Mouse (Mus musculus): ENCODE results near the gene Pdxdc1. TPM values are rescaled to one million over a fixed set of nuclear protein-coding genes. Genes with fewer than 3 reads are reported as not detected.

Pdxdc1 gene
- polyA plus RNA-seq, 1 experiment from 2014 or later: 65.5 TPM

DNA sequence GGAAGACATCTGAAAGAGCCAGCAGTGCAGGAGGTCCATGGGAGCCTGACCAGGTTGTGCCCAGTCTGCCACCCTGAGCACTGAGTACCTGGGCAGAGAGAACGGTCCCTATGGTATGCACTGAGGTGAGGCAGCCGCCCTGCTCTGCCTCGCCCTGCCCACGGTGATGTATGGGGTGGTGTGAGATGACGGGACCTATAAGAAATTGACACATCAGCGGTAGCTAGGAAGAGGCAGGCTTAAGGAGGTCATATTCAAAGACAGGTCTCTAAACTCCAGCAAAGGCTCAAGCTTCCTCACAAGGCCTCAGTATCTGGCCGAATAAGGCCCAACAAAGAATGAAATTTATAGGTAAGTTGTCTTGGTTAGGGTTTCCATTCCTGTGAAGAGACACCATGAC, 18.9 kb upstream of the Pdxdc1 start:
- H3K4me3 ChIP-seq: no peak overlapping the region
- WGBS: 92% methylated on average over 7 of the region's 7 CpGs
- no peaks in the 10 kb centered on the region for H3K4me1 ChIP-seq
- no peak overlapping the region for H3K4me2 ChIP-seq
- peaks cover 12% of the 10 kb centered on the region; the same call in 1 of the 2 replicates for H3K36me3 ChIP-seq
- no peak overlapping the region for H3K9ac ChIP-seq
- ATAC-seq (ENCODE audit: extremely low read depth, insufficient number of reproducible peaks, low FRiP score, low TSS enrichment): no peak
- H3K27ac ChIP-seq (replicated peaks): no peak overlapping the region
- peaks cover 6% of the 10 kb centered on the region; the same call in 1 of the 2 replicates for H3K9me3 ChIP-seq
- no peaks in the 10 kb centered on the region for H3K27me3 ChIP-seq (replicated peaks)

DNA sequence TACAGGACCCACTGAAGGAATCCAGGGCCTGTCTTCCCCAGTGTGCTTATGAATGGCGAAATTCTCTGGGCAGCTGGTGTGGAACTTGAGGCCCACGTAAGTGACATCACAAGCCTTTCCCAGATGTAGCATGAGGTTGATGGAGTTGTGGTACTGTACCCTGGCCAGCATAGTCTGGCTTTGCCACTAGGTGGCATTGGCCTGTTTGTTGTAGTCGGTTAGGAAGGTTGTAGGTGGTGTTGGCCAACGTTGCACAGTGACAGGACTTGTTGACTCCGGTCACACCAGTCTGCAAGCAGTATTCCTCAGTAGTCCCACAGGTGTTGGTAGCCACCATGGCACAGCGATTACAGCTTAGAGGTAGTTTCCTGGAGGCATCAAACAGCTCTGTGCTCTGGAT, 18.1 kb upstream of the Pdxdc1 start:
- no peaks in the 10 kb centered on the region for H3K4me1 ChIP-seq
- ATAC-seq (ENCODE audit: extremely low read depth, insufficient number of reproducible peaks, low FRiP score, low TSS enrichment): no peak
- H3K27me3 ChIP-seq (replicated peaks): no peaks in the 10 kb centered on the region
- 81% methylated on average over 6 of the region's 6 CpGs for WGBS
- H3K4me2 ChIP-seq: no peak overlapping the region
- peaks cover 6% of the 10 kb centered on the region; the same call in 1 of the 2 replicates for H3K9me3 ChIP-seq
- peaks cover 12% of the 10 kb centered on the region; the same call in 1 of the 2 replicates for H3K36me3 ChIP-seq
- no peak overlapping the region for H3K9ac ChIP-seq
- H3K27ac ChIP-seq (replicated peaks): no peak overlapping the region
- no peak overlapping the region for H3K4me3 ChIP-seq

DNA sequence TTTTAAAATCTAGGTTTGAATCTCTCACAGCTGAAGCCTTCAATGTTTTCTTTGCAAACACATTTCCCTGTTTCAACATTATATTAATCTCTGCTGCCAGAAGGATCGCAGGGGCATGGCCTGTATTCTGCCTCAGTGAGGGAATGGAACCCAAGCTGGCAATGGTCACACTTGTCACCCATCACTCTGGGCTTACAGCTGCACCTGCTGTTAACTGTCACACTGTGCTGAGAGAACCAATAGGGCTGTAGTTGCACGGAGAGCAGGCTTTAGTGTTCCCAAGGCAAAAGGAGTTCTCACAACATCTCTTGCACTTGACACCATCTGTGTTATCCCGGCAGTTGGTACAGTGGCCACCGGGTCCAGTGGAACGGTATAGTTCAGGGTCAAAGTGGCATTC, 17.2 kb upstream of the Pdxdc1 start:
- Histone ChIP-seq H3K9me3 (peaks cover 6% of the 10 kb centered on the region; the same call in 1 of the 2 replicates), H3K27ac (replicated peaks) (no peak overlapping the region), H3K4me2 (no peak overlapping the region), H3K4me1 (no peaks in the 10 kb centered on the region), H3K9ac (no peak overlapping the region), H3K36me3 (peaks cover 12% of the 10 kb centered on the region; the same call in 1 of the 2 replicates), H3K27me3 (replicated peaks) (no peaks in the 10 kb centered on the region), H3K4me3 (no peak overlapping the region)
- ATAC-seq (ENCODE audit: extremely low read depth, insufficient number of reproducible peaks, low FRiP score, low TSS enrichment): no peak
- 82% methylated on average over 5 of the region's 5 CpGs for WGBS

DNA sequence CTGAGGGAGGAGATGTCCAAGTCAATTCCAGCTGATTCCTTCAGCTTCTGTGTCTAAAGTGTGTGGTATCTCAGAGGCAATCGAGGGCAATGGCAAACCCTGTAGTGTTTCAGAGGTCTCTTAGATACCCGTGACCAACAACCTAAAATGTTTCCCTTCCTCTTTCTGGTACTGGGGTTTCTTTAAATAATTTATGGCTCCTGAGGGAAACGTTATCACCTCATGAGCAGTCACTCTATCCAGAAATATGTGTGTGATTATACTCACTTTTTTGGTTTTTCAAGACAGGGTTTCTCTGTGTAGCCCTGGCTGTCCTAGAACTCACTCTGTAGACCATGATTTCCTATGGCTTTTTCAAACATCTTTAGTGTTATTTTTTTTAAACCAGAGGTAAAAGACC, 4.4 kb upstream of the Pdxdc1 start:
- H3K9ac ChIP-seq: no peak overlapping the region
- ATAC-seq (ENCODE audit: extremely low read depth, insufficient number of reproducible peaks, low FRiP score, low TSS enrichment): no peak
- no peak overlapping the region for H3K27ac ChIP-seq (replicated peaks)
- 70% methylated on average over 3 of the region's 3 CpGs for WGBS
- H3K4me2 ChIP-seq: no peak overlapping the region
- no peak overlapping the region for H3K4me3 ChIP-seq
- no peaks in the 10 kb centered on the region for H3K9me3 ChIP-seq
- no peaks in the 10 kb centered on the region for H3K36me3 ChIP-seq
- H3K27me3 ChIP-seq (replicated peaks): no peaks in the 10 kb centered on the region
- peaks cover 6% of the 10 kb centered on the region for H3K4me1 ChIP-seq

DNA sequence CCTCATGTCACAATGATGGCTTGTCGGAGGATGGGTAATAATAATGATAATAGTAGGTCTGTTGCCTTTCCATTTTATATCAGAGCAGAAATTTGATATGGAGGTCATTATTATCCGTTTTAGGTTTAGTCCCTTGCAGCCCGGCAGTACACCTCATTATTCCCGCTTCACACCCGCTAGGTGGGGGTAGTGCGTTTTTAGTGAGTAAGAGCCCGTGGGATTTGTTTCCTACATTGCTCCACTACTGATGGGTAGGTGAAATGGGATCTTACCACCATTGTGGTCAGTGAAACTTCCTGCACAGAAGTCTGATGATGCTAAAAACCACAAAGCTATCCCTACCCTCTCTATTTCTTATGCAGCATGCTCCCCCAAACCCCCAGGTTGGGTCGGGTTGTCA, 557 bp upstream of the Pdxdc1 start:
- WGBS: 6% methylated on average over 8 of the region's 8 CpGs
- Histone ChIP-seq H3K4me2 (peak overlapping the region; percentile 84), H3K9me3 (no peaks in the 10 kb centered on the region), H3K4me3 (peak overlapping the region; percentile 99), H3K27ac (replicated peaks) (peak overlapping the region; percentile 88), H3K36me3 (no peaks in the 10 kb centered on the region), H3K9ac (peak overlapping the region; percentile 96), H3K27me3 (replicated peaks) (no peaks in the 10 kb centered on the region), H3K4me1 (peaks cover 18% of the 10 kb centered on the region)
- peak; percentile 37; the same call in 1 of the 2 replicates for ATAC-seq (ENCODE audit: extremely low read depth, insufficient number of reproducible peaks, low FRiP score, low TSS enrichment)

DNA sequence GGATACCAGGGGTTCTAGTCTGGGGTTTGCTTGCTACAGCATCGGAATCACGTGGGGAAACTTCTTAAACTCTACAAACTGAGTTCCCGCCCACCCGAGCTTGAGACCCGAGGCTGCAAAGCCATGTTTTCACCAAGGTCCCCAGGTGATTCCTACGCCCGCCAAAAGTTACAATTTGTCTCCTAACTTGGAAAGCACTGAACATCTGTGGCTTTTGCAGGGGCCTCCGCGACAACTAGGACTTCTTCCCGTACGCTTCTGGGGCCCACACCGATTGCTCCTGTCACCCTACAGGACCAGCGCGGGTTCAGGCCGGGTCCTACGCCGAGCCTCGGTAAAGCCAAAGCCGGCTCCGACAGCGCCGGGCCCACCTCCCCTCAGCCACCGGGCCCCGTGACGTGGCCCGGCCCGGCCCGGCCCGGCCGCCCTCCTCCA, 517 bp downstream of the Pdxdc1 start:
- under 1% methylated on average over 30 of the region's 30 CpGs for WGBS
- H3K27ac ChIP-seq (replicated peaks): peak overlapping the region; percentile 88
- peak overlapping the region; percentile 96 for H3K9ac ChIP-seq
- peak overlapping the region; percentile 84 for H3K4me2 ChIP-seq
- no peaks in the 10 kb centered on the region for H3K27me3 ChIP-seq (replicated peaks)
- ATAC-seq (ENCODE audit: extremely low read depth, insufficient number of reproducible peaks, low FRiP score, low TSS enrichment): no peak
- H3K36me3 ChIP-seq: no peaks in the 10 kb centered on the region
- no peaks in the 10 kb centered on the region for H3K9me3 ChIP-seq
- peak overlapping the region; percentile 99 for H3K4me3 ChIP-seq
- H3K4me1 ChIP-seq: peaks cover 18% of the 10 kb centered on the region

DNA sequence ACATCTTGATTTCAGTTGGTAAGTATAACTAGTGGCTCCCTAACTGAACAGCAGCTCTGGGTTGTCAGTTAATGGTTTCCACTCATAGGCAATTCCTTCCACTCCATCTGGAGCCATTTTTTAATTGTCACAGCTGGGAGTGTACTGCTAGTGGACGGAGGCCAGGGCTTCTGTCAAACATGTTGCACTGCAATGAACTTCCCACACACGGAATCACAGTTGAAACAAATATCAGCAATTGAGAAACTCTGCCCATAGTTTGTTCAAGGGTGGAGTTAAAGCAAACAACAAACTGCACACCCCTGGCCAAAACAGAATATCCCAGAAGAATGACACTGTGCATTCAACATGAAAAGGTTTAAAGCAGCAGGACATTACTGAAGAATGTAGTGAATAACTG, 4.0 kb downstream of the Pdxdc1 start:
- no peak overlapping the region for H3K4me2 ChIP-seq
- H3K4me1 ChIP-seq: peaks cover 16% of the 10 kb centered on the region
- H3K9me3 ChIP-seq: no peaks in the 10 kb centered on the region
- no peaks in the 10 kb centered on the region for H3K27me3 ChIP-seq (replicated peaks)
- ATAC-seq (ENCODE audit: extremely low read depth, insufficient number of reproducible peaks, low FRiP score, low TSS enrichment): no peak
- H3K4me3 ChIP-seq: no peak overlapping the region
- no peak overlapping the region for H3K9ac ChIP-seq
- 61% methylated on average over 2 of the region's 2 CpGs for WGBS
- no peak overlapping the region for H3K27ac ChIP-seq (replicated peaks)
- no peaks in the 10 kb centered on the region for H3K36me3 ChIP-seq

DNA sequence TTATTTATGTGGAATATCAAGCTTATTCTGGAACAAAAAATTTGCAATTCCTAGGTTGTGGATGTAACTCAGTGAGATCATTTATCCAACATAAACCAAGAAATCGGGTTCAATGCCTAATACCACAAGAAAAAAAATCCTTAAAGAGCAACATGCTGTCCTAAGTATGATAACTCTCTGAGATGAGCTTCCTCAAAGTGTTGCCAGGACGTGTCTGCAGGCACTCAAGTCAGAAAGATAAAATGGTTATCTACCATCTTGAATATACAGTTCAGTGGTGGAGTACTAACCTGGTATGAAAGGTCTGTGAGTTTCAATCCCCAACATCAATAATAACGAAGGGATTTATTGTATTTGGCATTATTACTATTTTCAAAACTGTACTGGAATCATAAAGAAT, 6.6 kb downstream of the Pdxdc1 start:
- Histone ChIP-seq H3K36me3 (no peaks in the 10 kb centered on the region), H3K27ac (replicated peaks) (no peak overlapping the region), H3K4me2 (no peak overlapping the region), H3K4me3 (no peak overlapping the region), H3K9ac (no peak overlapping the region), H3K4me1 (peaks cover 3% of the 10 kb centered on the region), H3K9me3 (no peaks in the 10 kb centered on the region), H3K27me3 (replicated peaks) (no peaks in the 10 kb centered on the region)
- 72% methylated on average over 3 of the region's 3 CpGs for WGBS
- no peak for ATAC-seq (ENCODE audit: extremely low read depth, insufficient number of reproducible peaks, low FRiP score, low TSS enrichment)

DNA sequence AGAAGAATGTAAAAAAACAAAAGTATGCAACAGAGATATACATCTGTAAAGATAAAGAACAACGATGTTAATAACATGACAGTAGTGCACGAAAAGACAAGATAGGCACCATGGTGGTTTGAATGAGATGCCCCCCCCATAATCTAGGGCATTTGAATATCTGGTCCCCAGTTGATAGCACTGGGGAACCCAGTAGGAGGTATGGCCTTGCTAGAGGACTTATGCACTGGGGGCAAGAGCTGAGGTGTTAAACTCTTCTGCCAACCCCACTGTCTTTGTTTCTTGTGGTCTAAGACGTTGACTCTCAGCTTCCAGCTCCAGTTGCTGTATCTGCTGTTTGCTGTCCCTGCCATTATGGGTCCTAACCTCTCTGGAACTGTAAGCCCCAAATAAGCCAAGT, 7.2 kb downstream of the Pdxdc1 start:
- Histone ChIP-seq H3K27me3 (replicated peaks) (no peaks in the 10 kb centered on the region), H3K4me3 (no peak overlapping the region), H3K9me3 (no peaks in the 10 kb centered on the region), H3K4me2 (no peak overlapping the region), H3K9ac (no peak overlapping the region), H3K36me3 (no peaks in the 10 kb centered on the region), H3K27ac (replicated peaks) (no peak overlapping the region), H3K4me1 (no peaks in the 10 kb centered on the region)
- no peak for ATAC-seq (ENCODE audit: extremely low read depth, insufficient number of reproducible peaks, low FRiP score, low TSS enrichment)
- 78% methylated on average over 3 of the region's 3 CpGs for WGBS

DNA sequence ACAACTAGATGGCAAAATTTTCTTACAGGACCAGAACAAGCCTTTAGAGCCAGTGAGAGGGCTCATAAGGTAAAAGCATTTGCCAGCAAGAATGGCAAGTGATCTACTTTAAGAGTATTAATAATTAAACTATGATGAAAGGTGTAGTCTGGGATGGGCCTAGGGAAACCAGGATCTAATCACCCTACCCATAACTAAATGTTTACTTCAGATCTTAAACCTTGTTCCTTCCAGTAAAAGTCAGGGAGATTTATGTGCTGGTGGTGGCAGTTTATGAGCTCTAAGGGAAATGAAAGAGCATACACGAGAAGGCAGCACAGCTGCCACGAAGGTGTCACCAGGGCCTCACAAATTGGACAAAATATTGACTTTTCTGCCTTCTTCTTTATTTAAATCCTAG, 8.8 kb downstream of the Pdxdc1 start:
- no peaks in the 10 kb centered on the region for H3K4me1 ChIP-seq
- WGBS: 85% methylated on average over 2 of the region's 2 CpGs
- H3K27ac ChIP-seq (replicated peaks): no peak overlapping the region
- no peaks in the 10 kb centered on the region for H3K27me3 ChIP-seq (replicated peaks)
- no peak overlapping the region for H3K4me2 ChIP-seq
- H3K4me3 ChIP-seq: no peak overlapping the region
- H3K36me3 ChIP-seq: no peaks in the 10 kb centered on the region
- H3K9me3 ChIP-seq: no peaks in the 10 kb centered on the region
- no peak overlapping the region for H3K9ac ChIP-seq
- no peak for ATAC-seq (ENCODE audit: extremely low read depth, insufficient number of reproducible peaks, low FRiP score, low TSS enrichment)

DNA sequence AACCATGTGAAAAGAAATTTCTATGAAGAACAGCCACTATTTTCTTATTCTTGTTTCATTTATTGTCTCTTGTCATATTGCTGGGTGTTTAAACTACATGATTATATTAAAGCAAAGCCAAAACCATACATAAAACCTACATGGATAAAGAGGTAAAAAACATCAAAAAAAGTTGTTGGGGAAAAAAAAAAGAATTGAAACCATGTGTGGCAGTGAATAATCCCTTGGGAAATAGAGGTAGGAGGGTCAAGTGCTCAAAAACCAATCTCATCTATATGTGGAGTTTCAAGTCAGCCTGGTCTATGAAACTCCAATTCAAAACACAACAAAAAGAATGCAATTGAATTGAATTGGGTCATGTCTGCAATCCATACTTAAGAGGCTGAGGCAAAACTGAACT, 10.1 kb downstream of the Pdxdc1 start:
- H3K36me3 ChIP-seq: no peaks in the 10 kb centered on the region
- no peak overlapping the region for H3K9ac ChIP-seq
- H3K4me1 ChIP-seq: no peaks in the 10 kb centered on the region
- H3K9me3 ChIP-seq: no peaks in the 10 kb centered on the region
- H3K4me2 ChIP-seq: no peak overlapping the region
- ATAC-seq (ENCODE audit: extremely low read depth, insufficient number of reproducible peaks, low FRiP score, low TSS enrichment): no peak
- no peak overlapping the region for H3K4me3 ChIP-seq
- no peak overlapping the region for H3K27ac ChIP-seq (replicated peaks)
- no peaks in the 10 kb centered on the region for H3K27me3 ChIP-seq (replicated peaks)

DNA sequence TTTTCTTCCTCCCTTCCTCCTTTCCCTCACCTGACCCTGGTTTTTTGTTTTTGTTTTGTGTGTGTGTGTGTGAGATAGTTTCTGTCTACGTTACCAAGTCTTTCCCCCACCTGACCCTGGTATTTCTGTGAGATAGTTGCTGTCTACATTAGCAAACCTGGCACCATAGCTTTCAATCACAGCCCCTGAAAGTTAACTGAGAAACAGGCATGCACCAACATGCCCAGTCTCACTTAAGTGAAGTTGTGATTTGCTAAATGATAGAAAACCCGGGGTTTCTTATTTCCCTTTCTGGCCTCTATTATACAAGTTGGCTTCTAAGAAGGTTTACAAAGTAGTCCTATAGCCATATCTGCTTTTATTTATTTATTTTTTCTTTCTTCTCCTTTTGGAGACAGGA, 12.5 kb downstream of the Pdxdc1 start:
- Histone ChIP-seq H3K4me3 (no peak overlapping the region), H3K27me3 (replicated peaks) (no peaks in the 10 kb centered on the region), H3K9me3 (no peaks in the 10 kb centered on the region), H3K4me1 (no peaks in the 10 kb centered on the region), H3K9ac (no peak overlapping the region), H3K27ac (replicated peaks) (no peak overlapping the region), H3K4me2 (no peak overlapping the region), H3K36me3 (0 out of 2 replicates have a peak, but pooled peaks cover 2% of the 10 kb centered on the region)
- ATAC-seq (ENCODE audit: extremely low read depth, insufficient number of reproducible peaks, low FRiP score, low TSS enrichment): no peak
- WGBS: 72% methylated on average over 2 of the region's 2 CpGs

Data from heart, embryonic 13.5 days (tissue).